In genomic region chr3:41162514-41162913, GRCm38 (mm10) we compare ENCODE assay signal across 22 mouse cellular contexts.
DNase-seq lines count a peak whose midpoint lies in the region; ATAC-seq and TF ChIP-seq lines count a peak whose summit lies in the region.
"Had no signal": no experiment of that assay in that cellular context is flagged by ENCODE, and none has a peak within 500 bp of the region (broad histone marks: within the 10 kb centered on the region; RNA-seq: fewer than 3 reads in every experiment).

No protein-coding gene starts in this region.

- no peak overlapping the region for H3K4me2 ChIP-seq in forebrain, postnatal 0 days (ENCODE audit: low read depth)
- no peak overlapping the region for H3K4me2 ChIP-seq in intestine, embryonic 14.5 days (ENCODE audit: low read length)
- no peak overlapping the region for H3K4me2 ChIP-seq in intestine, embryonic 16.5 days (ENCODE audit: low read depth, low read length)
- no peak overlapping the region for H3K4me2 ChIP-seq in liver, embryonic 15.5 days
- H3K4me2 ChIP-seq in liver, embryonic 11.5 days: no peak overlapping the region
- H3K4me2 ChIP-seq: heart, embryonic 12.5 days; heart, embryonic 15.5 days; hindbrain, embryonic 14.5 days had no signal

- H3K9me3 ChIP-seq in forebrain, embryonic 10.5 days: no peaks in the 10 kb centered on the region
- H3K9me3 ChIP-seq in forebrain, postnatal 0 days (ENCODE audit: low read length): no peaks in the 10 kb centered on the region
- H3K9me3 ChIP-seq in intestine, embryonic 14.5 days (ENCODE audit: control insufficient read depth, low read length): no peaks in the 10 kb centered on the region
- no peaks in the 10 kb centered on the region for H3K9me3 ChIP-seq in intestine, embryonic 16.5 days (ENCODE audit: control insufficient read depth, low read length)
- no peaks in the 10 kb centered on the region for H3K9me3 ChIP-seq in liver, embryonic 15.5 days (replicated peaks)
- no peaks in the 10 kb centered on the region for H3K9me3 ChIP-seq in liver, embryonic 11.5 days (ENCODE audit: control insufficient read depth, low read length)
- H3K9me3 ChIP-seq: heart, embryonic 15.5 days had no signal

- H3K4me3 ChIP-seq in forebrain, embryonic 10.5 days: no peak overlapping the region
- no peak overlapping the region for H3K4me3 ChIP-seq in forebrain, postnatal 0 days (ENCODE audit: low read depth, low read length)
- H3K4me3 ChIP-seq in intestine, embryonic 14.5 days (ENCODE audit: low read depth, low read length): no peak overlapping the region
- H3K4me3 ChIP-seq in intestine, embryonic 16.5 days (ENCODE audit: low read length): no peak overlapping the region
- no peak overlapping the region for H3K4me3 ChIP-seq in liver, embryonic 15.5 days (replicated peaks)
- no peak overlapping the region for H3K4me3 ChIP-seq in liver, embryonic 11.5 days (ENCODE audit: low read depth, low read length)
- H3K4me3 ChIP-seq: heart, embryonic 12.5 days; heart, embryonic 15.5 days had no signal

- H3K4me1 ChIP-seq in forebrain, embryonic 10.5 days: peaks cover 3% of the 10 kb centered on the region; the same call in 1 of the 2 replicates
- no peaks in the 10 kb centered on the region for H3K4me1 ChIP-seq in forebrain, postnatal 0 days (ENCODE audit: insufficient read depth)
- no peaks in the 10 kb centered on the region for H3K4me1 ChIP-seq in intestine, embryonic 14.5 days (replicated peaks; ENCODE audit: control insufficient read depth, insufficient read depth, low read length)
- no peaks in the 10 kb centered on the region for H3K4me1 ChIP-seq in intestine, embryonic 16.5 days (ENCODE audit: control insufficient read depth, insufficient read depth, low read length)
- peaks cover 43% of the 10 kb centered on the region for H3K4me1 ChIP-seq in liver, embryonic 15.5 days (replicated peaks)
- H3K4me1 ChIP-seq in liver, embryonic 11.5 days (replicated peaks; ENCODE audit: control insufficient read depth, insufficient read depth, low read length): no peaks in the 10 kb centered on the region; the same call in 1 of the 2 replicates

- no peaks in the 10 kb centered on the region for H3K36me3 ChIP-seq in forebrain, embryonic 10.5 days (replicated peaks)
- no peaks in the 10 kb centered on the region for H3K36me3 ChIP-seq in forebrain, postnatal 0 days (ENCODE audit: insufficient read depth)
- H3K36me3 ChIP-seq in intestine, embryonic 14.5 days (ENCODE audit: control insufficient read depth, insufficient read depth, low read length): no peaks in the 10 kb centered on the region
- H3K36me3 ChIP-seq in intestine, embryonic 16.5 days (ENCODE audit: control insufficient read depth, insufficient read depth, low read length): no peaks in the 10 kb centered on the region
- no peaks in the 10 kb centered on the region for H3K36me3 ChIP-seq in liver, embryonic 15.5 days (replicated peaks)
- H3K36me3 ChIP-seq in liver, embryonic 11.5 days (ENCODE audit: control insufficient read depth, insufficient read depth, low read length): no peaks in the 10 kb centered on the region
- H3K36me3 ChIP-seq: heart, embryonic 12.5 days; heart, embryonic 15.5 days had no signal

- no peak overlapping the region for H3K9ac ChIP-seq in forebrain, postnatal 0 days
- no peak overlapping the region for H3K9ac ChIP-seq in intestine, embryonic 14.5 days (ENCODE audit: low read length)
- no peak overlapping the region for H3K9ac ChIP-seq in intestine, embryonic 16.5 days (ENCODE audit: low read depth, low read length)
- H3K9ac ChIP-seq in liver, embryonic 15.5 days: no peak overlapping the region
- no peak overlapping the region for H3K9ac ChIP-seq in liver, embryonic 11.5 days (ENCODE audit: low read depth, low read length)
- H3K9ac ChIP-seq: heart, embryonic 12.5 days; heart, embryonic 15.5 days; hindbrain, embryonic 14.5 days had no signal

- no peak overlapping the region for H3K27ac ChIP-seq in forebrain, embryonic 10.5 days
- no peak overlapping the region for H3K27ac ChIP-seq in forebrain, postnatal 0 days (ENCODE audit: low read depth, low read length)
- no peak overlapping the region for H3K27ac ChIP-seq in intestine, embryonic 14.5 days (ENCODE audit: low read depth)
- H3K27ac ChIP-seq in intestine, embryonic 16.5 days (ENCODE audit: low read length): no peak overlapping the region
- H3K27ac ChIP-seq in liver, embryonic 15.5 days (replicated peaks): peak overlapping the region; percentile 73; the same call in 1 of the 2 replicates
- H3K27ac ChIP-seq in liver, embryonic 11.5 days (ENCODE audit: low read depth, low read length): no peak overlapping the region
- H3K27ac ChIP-seq: heart, embryonic 15.5 days; hindbrain, embryonic 14.5 days; hindbrain, postnatal 0 days had no signal

- peak; percentile 6 for DNase-seq in forebrain, embryonic 10.5 days (ENCODE audit: extremely low spot score, low spot score)
- no peak for DNase-seq in forebrain, postnatal 0 days
- DNase-seq in intestine, embryonic 14.5 days (ENCODE audit: low spot score): peak; percentile 4
- DNase-seq in liver, embryonic 11.5 days (ENCODE audit: low spot score): no peak
- DNase-seq: adrenal gland, adult 8-10 months; adrenal gland, postnatal 25 days; cerebellum, adult 11-12 months; cerebellum, adult 8-10 months; cerebellum, postnatal 10 days; gastrocnemius, postnatal 25 days; heart, postnatal 10 days; heart, postnatal 4 days; kidney, adult 11 months had no signal

- no peaks in the 10 kb centered on the region for H3K27me3 ChIP-seq in forebrain, embryonic 10.5 days (ENCODE audit: poor library complexity, severe bottlenecking)
- no peaks in the 10 kb centered on the region for H3K27me3 ChIP-seq in forebrain, postnatal 0 days (ENCODE audit: insufficient read depth, low read length)
- H3K27me3 ChIP-seq in intestine, embryonic 14.5 days (replicated peaks; ENCODE audit: control insufficient read depth, insufficient read depth, low read length): no peaks in the 10 kb centered on the region
- no peaks in the 10 kb centered on the region for H3K27me3 ChIP-seq in intestine, embryonic 16.5 days (replicated peaks; ENCODE audit: control insufficient read depth, insufficient read depth, low read length)
- no peaks in the 10 kb centered on the region for H3K27me3 ChIP-seq in liver, embryonic 15.5 days
- H3K27me3 ChIP-seq in liver, embryonic 11.5 days (replicated peaks; ENCODE audit: control insufficient read depth, insufficient read depth, low read length): no peaks in the 10 kb centered on the region
- H3K27me3 ChIP-seq: heart, embryonic 12.5 days; heart, embryonic 15.5 days had no signal

- no peak for TF ChIP-seq CTCF in forebrain, postnatal 0 days (IDR thresholded peaks at IDR 0.05; ENCODE audit: low read depth)

- WGBS in forebrain, embryonic 10.5 days: 86% methylated on average over 1 of the region's 1 CpGs
- 63% methylated on average over 1 of the region's 1 CpGs for WGBS in forebrain, postnatal 0 days
- 97% methylated on average over 1 of the region's 1 CpGs for WGBS in intestine, embryonic 14.5 days
- 100% methylated on average over 1 of the region's 1 CpGs for WGBS in intestine, embryonic 16.5 days
- 72% methylated on average over 1 of the region's 1 CpGs for WGBS in liver, embryonic 15.5 days (ENCODE audit: insufficient replicate concordance)
- 94% methylated on average over 1 of the region's 1 CpGs for WGBS in liver, embryonic 11.5 days

- ATAC-seq in forebrain, postnatal 0 days: no peak
- ATAC-seq in intestine, embryonic 14.5 days (replicated peaks; ENCODE audit: low FRiP score, low TSS enrichment, low read depth): no peak
- ATAC-seq in intestine, embryonic 16.5 days: no peak
- ATAC-seq in liver, embryonic 15.5 days (ENCODE audit: insufficient read depth): no peak
- no peak for ATAC-seq in liver, embryonic 11.5 days (replicated peaks; ENCODE audit: low FRiP score)
- ATAC-seq: activated CD4-positive, CD25-positive, alpha-beta regulatory T cell, adult 4 months; forebrain, embryonic 14.5 days; hindbrain, postnatal 0 days; inflammation-experienced regulatory T-cells, adult 6 months had no signal

Comparison
In these comparisons a context has a peak if more than half of its experiments do, and no peak if none do; other contexts are left out.
1. DNase-seq: peak in forebrain, embryonic 10.5 days (single experiment) and intestine, embryonic 14.5 days (single experiment); none in forebrain, postnatal 0 days (single experiment) and liver, embryonic 11.5 days (single experiment).